Mouse (Mus musculus) liver, adult 2 months (tissue): ENCODE measurements at regions not wholly inside any gene's neighbourhood (a gene's known extent, or its start where the extent isn't known, plus 50 kb on each side); places are given as distances from the start of the nearest gene placed in this dataset.

Experiments used
- CTCF ChIP-seq: fragments of 200-500 bp; IDR thresholded peaks from 2 replicates; pipeline ENCODE4 v1.5.1; 2011; ENCODE audit warnings: low read depth, low read length, control low read depth
- POLR2A ChIP-seq: fragments of 200-500 bp; IDR thresholded peaks from 2 replicates; pipeline ENCODE4 v1.6.1; 2011; ENCODE audit warnings: low read length, control low read depth; ENCODE audit not compliant: insufficient read depth; ENCODE audit errors: extremely low read depth

DNA sequence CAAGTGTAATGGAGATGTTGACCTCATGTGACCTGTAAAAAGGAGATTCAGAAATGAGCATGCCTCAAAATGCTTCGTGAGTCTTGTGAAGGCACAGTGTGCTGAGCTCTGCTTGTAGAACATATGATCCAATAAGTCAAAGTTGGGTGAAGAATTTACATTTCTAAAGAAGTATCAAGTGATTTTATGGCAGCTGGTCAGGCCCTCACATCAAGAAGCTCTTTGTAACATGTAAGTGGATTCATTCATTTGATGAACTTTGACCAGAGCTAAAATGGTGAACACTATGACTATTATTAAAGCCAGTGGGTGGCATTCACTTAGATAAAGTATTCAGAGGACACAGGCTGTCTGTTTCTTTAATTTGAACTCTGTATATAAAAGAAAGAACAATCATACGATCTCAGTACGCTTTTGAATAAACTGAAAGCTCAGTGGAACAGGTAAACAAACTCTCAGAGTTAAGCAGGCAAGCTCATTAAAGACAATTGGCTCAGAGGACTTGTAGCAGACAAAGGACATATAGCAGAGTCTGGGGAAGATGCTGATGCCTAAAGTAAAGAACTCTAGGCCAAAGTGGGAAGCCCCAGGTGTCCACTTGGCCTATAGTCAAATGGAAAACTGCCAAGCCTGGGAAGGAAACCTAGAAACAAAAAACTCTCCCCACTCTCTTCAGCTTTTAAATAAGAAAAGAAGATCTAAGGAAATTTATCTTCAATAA, 2398.2 kb downstream of the Cntnap5b start:
- no peak for TF ChIP-seq CTCF
- no peak for TF ChIP-seq POLR2A
